Mouse (Mus musculus): ENCODE data around the gene Ston2. TPM values are rescaled to one million over a fixed set of nuclear protein-coding genes. Genes with fewer than 3 reads are reported as not detected.

Ston2 gene
- total RNA-seq, 1 experiment from 2014 or later, result 0.94 TPM

GRCm38 (mm10) chr12:91693566-91693965, 94.6 kb downstream of the Ston2 start:
- no peak for ATAC-seq (replicated peaks in 1 of 2; ENCODE audit: insufficient read depth in 1 of 2, low FRiP score in 2 of 2, low TSS enrichment in 1 of 2, low read depth in 1 of 2, poor library complexity in 2 of 2, severe bottlenecking in 2 of 2)

- no peak for ATAC-seq (replicated peaks in 1 of 2; ENCODE audit: insufficient read depth in 1 of 2, low FRiP score in 2 of 2, low TSS enrichment in 1 of 2, low read depth in 1 of 2, poor library complexity in 2 of 2, severe bottlenecking in 2 of 2)
Observed at GRCm38 (mm10) chr12:91692991-91693390, 95.2 kb downstream of the Ston2 start.

- 0 out of 4 replicates have a peak, but pooled peaks of 1 of the 2 experiments have one; percentile 29 for ATAC-seq (replicated peaks in 1 of 2; ENCODE audit: insufficient read depth in 1 of 2, low FRiP score in 2 of 2, low TSS enrichment in 1 of 2, low read depth in 1 of 2, poor library complexity in 2 of 2, severe bottlenecking in 2 of 2)
Observed at GRCm38 (mm10) chr12:91685674-91686290, 102.4 kb downstream of the Ston2 start.

GRCm38 (mm10) chr12:91684840-91685415, 103.3 kb downstream of the Ston2 start:
- no peak for ATAC-seq (replicated peaks in 1 of 2; ENCODE audit: insufficient read depth in 1 of 2, low FRiP score in 2 of 2, low TSS enrichment in 1 of 2, low read depth in 1 of 2, poor library complexity in 2 of 2, severe bottlenecking in 2 of 2)

GRCm38 (mm10) chr12:91684101-91684839, 103.9 kb downstream of the Ston2 start:
- peak; percentile 34 to 77 for ATAC-seq (replicated peaks in 1 of 2; ENCODE audit: insufficient read depth in 1 of 2, low FRiP score in 2 of 2, low TSS enrichment in 1 of 2, low read depth in 1 of 2, poor library complexity in 2 of 2, severe bottlenecking in 2 of 2)

- ATAC-seq (replicated peaks in 1 of 2; ENCODE audit: insufficient read depth in 1 of 2, low FRiP score in 2 of 2, low TSS enrichment in 1 of 2, low read depth in 1 of 2, poor library complexity in 2 of 2, severe bottlenecking in 2 of 2), result no peak
Observed at GRCm38 (mm10) chr12:91683549-91684100, 104.6 kb downstream of the Ston2 start.

GRCm38 (mm10) chr12:91683096-91683495, 105.1 kb downstream of the Ston2 start:
- no peak for ATAC-seq (replicated peaks in 1 of 2; ENCODE audit: insufficient read depth in 1 of 2, low FRiP score in 2 of 2, low TSS enrichment in 1 of 2, low read depth in 1 of 2, poor library complexity in 2 of 2, severe bottlenecking in 2 of 2)

GRCm38 (mm10) chr12:91679320-91680064, 108.7 kb downstream of the Ston2 start:
- ATAC-seq (replicated peaks in 1 of 2; ENCODE audit: insufficient read depth in 1 of 2, low FRiP score in 2 of 2, low TSS enrichment in 1 of 2, low read depth in 1 of 2, poor library complexity in 2 of 2, severe bottlenecking in 2 of 2), result no peak

GRCm38 (mm10) chr12:91675937-91676336, 112.2 kb downstream of the Ston2 start:
- ATAC-seq (replicated peaks in 1 of 2; ENCODE audit: insufficient read depth in 1 of 2, low FRiP score in 2 of 2, low TSS enrichment in 1 of 2, low read depth in 1 of 2, poor library complexity in 2 of 2, severe bottlenecking in 2 of 2), result peak; percentile 51 to 57; a peak in 3 of 4 replicates

- ATAC-seq (replicated peaks in 1 of 2; ENCODE audit: insufficient read depth in 1 of 2, low FRiP score in 2 of 2, low TSS enrichment in 1 of 2, low read depth in 1 of 2, poor library complexity in 2 of 2, severe bottlenecking in 2 of 2), result peak in 1 of 2 experiments; percentile 47; a peak in 1 of 4 replicates
Observed at GRCm38 (mm10) chr12:91673141-91673540, 115.0 kb downstream of the Ston2 start.

- ATAC-seq (replicated peaks in 1 of 2; ENCODE audit: insufficient read depth in 1 of 2, low FRiP score in 2 of 2, low TSS enrichment in 1 of 2, low read depth in 1 of 2, poor library complexity in 2 of 2, severe bottlenecking in 2 of 2), result no peak
Observed at GRCm38 (mm10) chr12:91672528-91672927, 115.7 kb downstream of the Ston2 start.

- peak; percentile 92 for ATAC-seq (replicated peaks in 1 of 2; ENCODE audit: insufficient read depth in 1 of 2, low FRiP score in 2 of 2, low TSS enrichment in 1 of 2, low read depth in 1 of 2, poor library complexity in 2 of 2, severe bottlenecking in 2 of 2)
Observed at GRCm38 (mm10) chr12:91668529-91669245, 119.5 kb downstream of the Ston2 start.

- no peak for ATAC-seq (replicated peaks in 1 of 2; ENCODE audit: insufficient read depth in 1 of 2, low FRiP score in 2 of 2, low TSS enrichment in 1 of 2, low read depth in 1 of 2, poor library complexity in 2 of 2, severe bottlenecking in 2 of 2)
Observed at GRCm38 (mm10) chr12:91667741-91668140, 120.4 kb downstream of the Ston2 start.

GRCm38 (mm10) chr12:91666607-91667006, 121.6 kb downstream of the Ston2 start:
- no peak for ATAC-seq (replicated peaks in 1 of 2; ENCODE audit: insufficient read depth in 1 of 2, low FRiP score in 2 of 2, low TSS enrichment in 1 of 2, low read depth in 1 of 2, poor library complexity in 2 of 2, severe bottlenecking in 2 of 2)

GRCm38 (mm10) chr12:91665431-91665830, 122.8 kb downstream of the Ston2 start:
- peak; percentile 44 to 47 for ATAC-seq (replicated peaks in 1 of 2; ENCODE audit: insufficient read depth in 1 of 2, low FRiP score in 2 of 2, low TSS enrichment in 1 of 2, low read depth in 1 of 2, poor library complexity in 2 of 2, severe bottlenecking in 2 of 2)

GRCm38 (mm10) chr12:91663260-91663659, 124.9 kb downstream of the Ston2 start:
- no peak for ATAC-seq (replicated peaks in 1 of 2; ENCODE audit: insufficient read depth in 1 of 2, low FRiP score in 2 of 2, low TSS enrichment in 1 of 2, low read depth in 1 of 2, poor library complexity in 2 of 2, severe bottlenecking in 2 of 2)

GRCm38 (mm10) chr12:91662844-91663243, 125.3 kb downstream of the Ston2 start:
- ATAC-seq (replicated peaks in 1 of 2; ENCODE audit: insufficient read depth in 1 of 2, low FRiP score in 2 of 2, low TSS enrichment in 1 of 2, low read depth in 1 of 2, poor library complexity in 2 of 2, severe bottlenecking in 2 of 2), result no peak
